Mouse (Mus musculus) heart, embryonic 12.5 days (tissue): Measurements from ENCODE around the gene She. TPM values are rescaled to one million over a fixed set of nuclear protein-coding genes. Genes with fewer than 3 reads are reported as not detected.
A peak's percentile ranks its signal among the peaks of the same experiment; 100 is the strongest.

Experiments used
- ATAC-seq: fragments of 200-750 bp; cut with Nextera tagmentation; 2 replicates; pipeline ENCODE4 v1.8.0; 2017; ENCODE audit warnings: moderate TSS enrichment, moderate library complexity; ENCODE audit not compliant: insufficient number of reproducible peaks, low FRiP score
- H3K27ac ChIP-seq: fragments of 300-500 bp; sonication (generic); 2 replicates; pipeline ENCODE4 v1.5.1; 2016; ENCODE audit warnings: mild to moderate bottlenecking, moderate library complexity; ENCODE audit not compliant: poor library complexity, severe bottlenecking
- H3K27me3 ChIP-seq: fragments of 300-500 bp; sonication (generic); replicated peaks from 2 replicates; pipeline ENCODE4 v1.6.1; 2016; ENCODE audit warnings: mild to moderate bottlenecking, moderate library complexity
- H3K36me3 ChIP-seq: fragments of 300-500 bp; sonication (generic); 2 replicates; pipeline ENCODE4 v1.6.1; 2016; ENCODE audit warnings: mild to moderate bottlenecking, moderate library complexity
- H3K4me1 ChIP-seq: fragments of 300-500 bp; sonication (generic); replicated peaks from 2 replicates; pipeline ENCODE4 v1.6.1; 2016; ENCODE audit warnings: mild to moderate bottlenecking
- H3K4me2 ChIP-seq: fragments of 300-500 bp; sonication (generic); 2 replicates; pipeline ENCODE4 v1.6.1; 2016; ENCODE audit warnings: mild to moderate bottlenecking, moderate library complexity
- H3K4me3 ChIP-seq: fragments of 300-500 bp; sonication (generic); 2 replicates; pipeline ENCODE4 v1.5.1; 2016; ENCODE audit warnings: mild to moderate bottlenecking
- H3K9ac ChIP-seq: fragments of 300-500 bp; sonication (generic); 2 replicates; pipeline ENCODE4 v1.6.1; 2016; ENCODE audit warnings: mild to moderate bottlenecking, moderate library complexity
- H3K9me3 ChIP-seq: fragments of 300-500 bp; sonication (generic); replicated peaks from 2 replicates; pipeline ENCODE4 v1.6.1; 2016; ENCODE audit warnings: mild to moderate bottlenecking, moderate library complexity
- WGBS: fragments of 180-500 bp; shearing (Covaris S2); methylation state at CpG from one replicate; pipeline ENCODE4 v1.1.7; 2016; 5-methylcytosine and 5-hydroxymethylcytosine counted together
- polyA plus RNA-seq: library from polyadenylated mRNA; unstranded; fragments of >200 nt; fragmentation: Nextera tagmentation; extraction: Ambion mirVana; gene quantifications from 2 replicates; pipeline ENCODE4 v1.2.1, GENCODE M21; 2016

Gene She
- polyA plus RNA-seq, 1 experiment from 2014 or later, result 9.6 TPM

- H3K4me2 ChIP-seq, result no peak overlapping the region
- H3K9ac ChIP-seq, result no peak overlapping the region
- no peaks in the 10 kb centered on the region; the same call in 1 of the 2 replicates for H3K4me1 ChIP-seq
- ATAC-seq, result peak; percentile 53
- peaks cover 19% of the 10 kb centered on the region for H3K36me3 ChIP-seq
- no peak overlapping the region for H3K4me3 ChIP-seq
- 45% methylated on average over 9 of the region's 9 CpGs for WGBS
- peaks cover 6% of the 10 kb centered on the region for H3K9me3 ChIP-seq
- H3K27me3 ChIP-seq, result no peaks in the 10 kb centered on the region
- H3K27ac ChIP-seq, result peak overlapping the region; percentile 52
Observed at GRCm38 (mm10) chr3:89843148-89843547, 12.0 kb downstream of the She start.

DNA sequence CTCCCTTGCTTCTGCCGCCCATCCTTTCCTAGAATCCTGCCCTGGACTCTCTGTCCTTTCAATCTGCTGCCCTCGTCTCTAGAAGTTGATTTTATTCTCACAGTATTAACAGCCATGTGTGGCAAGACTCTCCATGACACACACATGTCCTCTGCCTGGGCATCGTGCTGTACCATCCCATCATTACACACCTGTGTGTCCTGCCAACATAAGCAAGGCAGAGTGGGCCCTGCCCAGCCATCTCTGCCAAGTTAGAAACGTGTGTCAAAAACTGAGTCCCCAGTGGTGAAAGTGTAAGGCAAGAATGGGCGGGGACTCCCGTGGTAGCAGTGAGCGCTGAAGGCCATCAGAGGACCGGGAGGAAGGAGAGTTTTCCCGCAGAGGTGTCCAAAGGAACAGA lies 14.6 kb downstream of the She start:
- Histone ChIP-seq H3K36me3 (peaks cover 13% of the 10 kb centered on the region), H3K27me3 (no peaks in the 10 kb centered on the region), H3K4me3 (no peak overlapping the region), H3K27ac (no peak overlapping the region), H3K9ac (no peak overlapping the region), H3K9me3 (peaks cover 6% of the 10 kb centered on the region), H3K4me2 (no peak overlapping the region), H3K4me1 (no peaks in the 10 kb centered on the region; the same call in 1 of the 2 replicates)
- ATAC-seq, result no peak
- 73% methylated on average over 9 of the region's 9 CpGs for WGBS

DNA sequence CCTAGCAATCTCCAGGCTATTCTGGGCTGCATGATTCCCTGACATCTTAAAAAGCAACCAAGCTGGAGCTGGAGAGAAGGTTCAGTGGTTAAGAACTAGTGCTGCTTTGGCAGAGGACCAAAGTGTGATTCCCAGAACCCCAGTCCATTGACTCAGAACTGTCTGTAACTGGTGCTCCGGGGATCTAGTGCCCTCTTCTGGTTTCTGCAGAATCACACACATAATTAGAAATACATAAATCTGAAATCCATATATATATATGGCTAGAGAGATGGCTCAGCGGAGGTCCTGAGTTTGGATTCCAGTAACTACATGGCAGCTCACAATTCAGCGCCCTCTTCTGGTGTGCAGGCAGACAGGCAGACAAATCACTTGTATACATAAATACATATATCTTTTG lies 16.0 kb downstream of the She start:
- ATAC-seq, result no peak
- H3K27me3 ChIP-seq, result no peaks in the 10 kb centered on the region
- peak overlapping the region; percentile 63 for H3K27ac ChIP-seq
- no peak overlapping the region for H3K9ac ChIP-seq
- 70% methylated on average over 3 of the region's 3 CpGs for WGBS
- no peak overlapping the region for H3K4me3 ChIP-seq
- H3K4me2 ChIP-seq, result no peak overlapping the region
- H3K4me1 ChIP-seq, result no peaks in the 10 kb centered on the region; the same call in 1 of the 2 replicates
- peaks cover 4% of the 10 kb centered on the region for H3K9me3 ChIP-seq
- H3K36me3 ChIP-seq, result peaks cover 5% of the 10 kb centered on the region

DNA sequence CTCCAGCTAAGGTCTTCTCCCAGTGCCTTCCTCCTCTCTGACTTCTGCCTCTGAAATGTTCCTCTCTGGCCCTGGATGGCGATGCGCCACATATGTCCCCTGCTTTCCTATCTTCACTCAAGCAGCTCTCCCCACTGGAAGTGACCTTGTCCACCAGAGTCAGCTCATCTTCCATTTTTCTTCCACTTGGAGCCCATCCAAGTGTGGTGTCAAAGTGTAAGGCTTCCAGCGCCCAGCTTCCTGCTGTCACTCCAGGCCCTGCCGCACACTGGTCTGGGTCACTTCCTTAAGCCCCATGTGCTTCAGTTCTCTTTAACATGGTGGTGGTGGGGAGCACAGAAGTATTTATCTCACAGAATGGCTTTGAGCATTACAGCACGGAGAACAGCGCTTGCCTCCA lies 16.4 kb downstream of the She start:
- H3K27me3 ChIP-seq, result no peaks in the 10 kb centered on the region
- no peaks in the 10 kb centered on the region; the same call in 1 of the 2 replicates for H3K4me1 ChIP-seq
- H3K27ac ChIP-seq, result peak overlapping the region; percentile 63
- 68% methylated on average over 6 of the region's 6 CpGs for WGBS
- no peak overlapping the region for H3K9ac ChIP-seq
- H3K4me3 ChIP-seq, result no peak overlapping the region
- peaks cover 7% of the 10 kb centered on the region for H3K36me3 ChIP-seq
- no peaks in the 10 kb centered on the region for H3K9me3 ChIP-seq
- H3K4me2 ChIP-seq, result no peak overlapping the region
- peak; percentile 47; the same call in 1 of the 2 replicates for ATAC-seq

- WGBS, result 59% methylated on average over 6 of the region's 6 CpGs
- Histone ChIP-seq H3K27ac (peak overlapping the region; percentile 63), H3K9ac (no peak overlapping the region), H3K9me3 (no peaks in the 10 kb centered on the region), H3K4me3 (no peak overlapping the region), H3K36me3 (peaks cover 7% of the 10 kb centered on the region), H3K4me2 (no peak overlapping the region), H3K4me1 (no peaks in the 10 kb centered on the region; the same call in 1 of the 2 replicates), H3K27me3 (no peaks in the 10 kb centered on the region)
- ATAC-seq, result peak; percentile 52
Observed at GRCm38 (mm10) chr3:89848083-89848482, 16.9 kb downstream of the She start.

DNA sequence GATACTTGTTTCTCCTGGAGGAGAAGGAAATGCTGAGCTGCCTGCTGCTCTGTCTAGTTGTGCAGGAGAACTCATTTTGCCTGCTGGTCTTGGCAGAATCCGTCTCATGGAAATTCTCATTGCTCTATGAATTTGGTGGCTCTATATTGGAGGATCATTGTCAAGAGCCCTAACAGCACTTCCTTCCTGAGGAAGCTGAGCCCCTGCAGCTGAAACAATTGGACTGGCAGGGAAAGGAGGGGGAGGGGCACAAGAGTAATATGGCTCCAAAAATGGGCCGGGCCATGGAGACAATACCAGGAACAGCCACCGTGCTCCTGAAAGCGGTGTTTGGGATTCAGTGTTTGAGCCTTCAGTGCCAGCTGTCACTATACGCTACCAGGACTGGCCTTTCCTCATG lies 22.6 kb downstream of the She start:
- H3K4me2 ChIP-seq, result no peak overlapping the region
- H3K4me1 ChIP-seq, result no peaks in the 10 kb centered on the region
- ATAC-seq, result peak; percentile 58; the same call in 1 of the 2 replicates
- 0 out of 2 replicates have a peak, but pooled peaks cover 5% of the 10 kb centered on the region for H3K9me3 ChIP-seq
- H3K27me3 ChIP-seq, result no peaks in the 10 kb centered on the region
- WGBS, result 59% methylated on average over 5 of the region's 5 CpGs
- H3K36me3 ChIP-seq, result peaks cover 17% of the 10 kb centered on the region
- H3K4me3 ChIP-seq, result no peak overlapping the region
- no peak overlapping the region for H3K9ac ChIP-seq
- peak overlapping the region; percentile 78 for H3K27ac ChIP-seq

DNA sequence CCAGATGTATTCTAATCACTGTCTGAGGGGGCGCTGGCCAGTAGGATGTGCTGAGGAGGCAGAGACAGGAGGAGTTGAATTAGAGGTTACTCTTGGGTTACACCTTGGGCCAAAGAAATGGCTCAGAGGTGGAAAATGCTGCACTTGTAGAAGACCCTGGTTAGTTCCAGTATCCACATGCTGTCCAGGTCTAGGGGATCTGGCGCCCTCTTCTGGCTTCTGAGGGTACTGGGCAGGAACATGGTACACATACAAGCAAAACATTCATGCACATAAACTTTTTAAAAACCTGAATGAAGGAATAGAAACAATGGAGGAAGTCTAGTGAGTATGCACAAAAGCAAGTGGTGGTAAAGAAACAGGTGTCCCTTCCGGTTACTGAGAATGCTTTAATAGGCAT lies 26.2 kb downstream of the She start:
- Histone ChIP-seq H3K4me2 (no peak overlapping the region), H3K9ac (no peak overlapping the region), H3K4me1 (peaks cover 7% of the 10 kb centered on the region; the same call in 1 of the 2 replicates), H3K27ac (no peak overlapping the region), H3K27me3 (no peaks in the 10 kb centered on the region), H3K9me3 (0 out of 2 replicates have a peak, but pooled peaks cover 5% of the 10 kb centered on the region), H3K4me3 (no peak overlapping the region), H3K36me3 (peaks cover 14% of the 10 kb centered on the region; the same call in 1 of the 2 replicates)
- ATAC-seq, result no peak
- 85% methylated on average over 3 of the region's 3 CpGs for WGBS

DNA sequence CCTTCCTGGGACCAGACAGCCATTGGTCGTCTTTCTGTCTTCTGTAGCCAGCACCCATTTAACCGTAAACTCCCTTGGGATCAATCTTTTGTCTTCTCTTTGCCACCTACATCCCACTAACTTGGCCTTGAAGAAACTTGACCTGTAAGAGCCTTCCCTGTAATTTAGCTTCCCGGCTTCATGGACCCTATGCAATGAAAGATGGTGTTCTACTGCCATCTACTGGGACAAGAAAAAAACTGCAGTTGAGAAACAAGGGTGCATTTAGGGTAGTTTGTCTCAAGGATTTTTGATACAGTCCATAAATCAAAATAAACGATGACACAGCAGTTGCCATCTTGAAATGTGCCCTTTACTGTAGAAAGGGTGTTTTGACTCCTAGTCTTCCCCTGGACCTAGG lies 27.0 kb downstream of the She start:
- ATAC-seq, result no peak
- H3K9me3 ChIP-seq, result 0 out of 2 replicates have a peak, but pooled peaks cover 5% of the 10 kb centered on the region
- no peak overlapping the region for H3K4me2 ChIP-seq
- WGBS, result 17% methylated on average over 4 of the region's 4 CpGs
- no peak overlapping the region for H3K9ac ChIP-seq
- no peaks in the 10 kb centered on the region for H3K27me3 ChIP-seq
- H3K4me3 ChIP-seq, result no peak overlapping the region
- peaks cover 13% of the 10 kb centered on the region; the same call in 1 of the 2 replicates for H3K36me3 ChIP-seq
- no peak overlapping the region for H3K27ac ChIP-seq
- peaks cover 7% of the 10 kb centered on the region; the same call in 1 of the 2 replicates for H3K4me1 ChIP-seq

DNA sequence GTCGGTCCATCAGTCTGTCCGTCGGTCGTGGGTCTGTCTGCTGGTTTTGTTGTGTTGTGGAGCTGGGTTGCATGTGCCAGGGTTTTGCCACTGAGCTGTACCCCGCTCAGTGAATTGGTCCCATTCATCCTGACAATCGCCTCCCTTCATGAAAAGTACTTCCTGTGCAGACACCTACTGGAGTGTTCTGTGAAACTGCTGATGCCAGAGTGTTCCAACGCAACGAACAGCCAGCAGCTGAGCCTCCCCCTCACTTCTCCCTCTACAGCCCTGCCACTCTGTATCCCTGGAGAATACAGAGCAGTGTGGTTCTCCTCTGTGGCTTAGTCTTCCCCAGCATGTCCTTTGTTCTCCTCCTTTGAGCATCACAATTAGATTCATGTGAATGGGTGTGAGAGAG lies 27.7 kb downstream of the She start:
- no peak for ATAC-seq
- Histone ChIP-seq H3K4me3 (no peak overlapping the region), H3K27me3 (no peaks in the 10 kb centered on the region), H3K4me1 (peaks cover 7% of the 10 kb centered on the region; the same call in 1 of the 2 replicates), H3K36me3 (peaks cover 13% of the 10 kb centered on the region; the same call in 1 of the 2 replicates), H3K9me3 (0 out of 2 replicates have a peak, but pooled peaks cover 5% of the 10 kb centered on the region), H3K9ac (no peak overlapping the region), H3K4me2 (no peak overlapping the region), H3K27ac (no peak overlapping the region)
- WGBS, result 73% methylated on average over 8 of the region's 8 CpGs

DNA sequence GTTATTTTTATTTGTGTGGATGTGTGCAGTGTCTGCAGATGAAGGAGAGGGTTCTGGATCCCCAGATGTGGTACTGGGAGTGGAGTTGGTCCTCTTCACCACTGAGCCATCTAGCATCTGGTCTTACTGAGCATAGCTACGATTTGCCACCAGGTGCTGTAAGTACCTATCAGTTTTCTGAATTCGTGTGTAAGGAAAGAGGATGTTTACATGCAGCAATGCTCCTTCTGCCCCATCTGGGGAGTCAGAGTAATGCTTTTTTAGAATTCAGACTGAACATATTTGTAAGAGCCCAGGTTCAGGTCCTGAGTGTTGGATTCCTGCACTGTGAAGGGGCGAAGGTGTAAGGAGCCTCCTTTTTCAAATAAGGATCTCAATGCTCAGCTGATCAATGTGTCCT lies 28.8 kb downstream of the She start:
- ATAC-seq, result no peak
- H3K9me3 ChIP-seq, result 0 out of 2 replicates have a peak, but pooled peaks cover 5% of the 10 kb centered on the region
- 55% methylated on average over 3 of the region's 3 CpGs for WGBS

DNA sequence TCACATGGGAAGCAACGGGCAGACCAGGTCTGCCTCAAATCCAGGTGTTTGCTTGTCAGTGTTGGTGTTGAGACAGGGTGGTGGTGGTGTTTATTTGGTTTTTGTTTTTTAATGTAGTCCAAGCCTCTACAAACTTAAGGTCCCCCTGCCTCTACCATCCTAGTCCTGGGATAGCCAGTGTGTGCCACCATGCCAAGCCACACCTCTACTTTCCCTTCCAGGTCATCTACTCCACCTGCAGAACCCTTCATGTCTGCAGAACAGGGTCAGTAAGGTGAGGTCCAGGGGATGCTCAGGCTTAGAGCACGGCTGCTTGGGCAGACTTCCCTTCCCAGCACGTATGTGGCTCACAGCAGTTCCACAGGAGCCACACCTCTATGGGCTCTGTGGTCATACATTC lies 29.2 kb downstream of the She start:
- ATAC-seq, result no peak
- no peak overlapping the region for H3K9ac ChIP-seq
- H3K36me3 ChIP-seq, result peaks cover 13% of the 10 kb centered on the region; the same call in 1 of the 2 replicates
- H3K9me3 ChIP-seq, result 0 out of 2 replicates have a peak, but pooled peaks cover 5% of the 10 kb centered on the region
- no peak overlapping the region for H3K4me2 ChIP-seq
- peaks cover 14% of the 10 kb centered on the region for H3K4me1 ChIP-seq
- H3K27ac ChIP-seq, result no peak overlapping the region
- no peak overlapping the region for H3K4me3 ChIP-seq
- no peaks in the 10 kb centered on the region for H3K27me3 ChIP-seq
- whole genome bisulfite sequencing, result 88% methylated on average over 3 of the region's 3 CpGs

More for the DNA sequence above, 28.8 kb downstream of the She start:
- H3K4me3 ChIP-seq, result no peak overlapping the region
- no peaks in the 10 kb centered on the region for H3K27me3 ChIP-seq
- H3K4me2 ChIP-seq, result no peak overlapping the region
- peaks cover 10% of the 10 kb centered on the region for H3K4me1 ChIP-seq
- no peak overlapping the region for H3K9ac ChIP-seq
- no peak overlapping the region for H3K27ac ChIP-seq
- H3K36me3 ChIP-seq, result peaks cover 13% of the 10 kb centered on the region; the same call in 1 of the 2 replicates

- H3K27ac ChIP-seq, result no peak overlapping the region
- H3K4me2 ChIP-seq, result no peak overlapping the region
- 26% methylated on average over 4 of the region's 4 CpGs for WGBS
- H3K4me1 ChIP-seq, result peaks cover 15% of the 10 kb centered on the region
- peaks cover 9% of the 10 kb centered on the region; the same call in 1 of the 2 replicates for H3K36me3 ChIP-seq
- no peak overlapping the region for H3K9ac ChIP-seq
- no peak for ATAC-seq
- H3K9me3 ChIP-seq, result 0 out of 2 replicates have a peak, but pooled peaks cover 5% of the 10 kb centered on the region
- no peaks in the 10 kb centered on the region for H3K27me3 ChIP-seq
- no peak overlapping the region for H3K4me3 ChIP-seq
Observed at GRCm38 (mm10) chr3:89861070-89861469, 29.9 kb downstream of the She start.
